In the genomic region with DNA sequence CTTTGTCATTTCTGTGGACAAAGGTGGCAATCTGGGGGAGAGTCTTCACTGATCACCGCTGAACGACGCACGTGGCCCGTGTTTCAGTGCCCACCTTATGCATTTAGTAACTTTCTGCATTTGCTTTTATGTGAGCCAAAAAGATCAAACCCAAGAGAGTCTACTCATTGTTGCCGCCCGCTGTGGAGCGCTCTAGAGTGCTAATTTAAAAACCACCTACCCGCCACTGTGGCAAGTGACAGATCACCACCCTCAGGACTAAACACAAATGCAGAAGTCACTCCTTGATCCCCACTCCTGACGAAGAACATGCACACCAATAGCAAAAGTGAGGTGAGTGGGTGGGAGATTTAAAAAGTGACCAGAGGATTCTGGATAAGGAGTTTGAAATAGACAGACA, we compare ENCODE assay signal across 28 mouse cellular contexts.
"Had no signal": no experiment of that assay in that cellular context is flagged by ENCODE, and none has a peak within 500 bp of the region (broad histone marks: within the 10 kb centered on the region; RNA-seq: fewer than 3 reads in every experiment).

No protein-coding gene starts in this region.

- DNase-seq: cerebellum, adult 2 months; cerebellum, adult 8-10 months; cerebellum, adult 9-10 months; cerebellum, adult 9-11 months; cerebellum, postnatal 10 days; cerebellum, postnatal 14 days; cerebellum, postnatal 25 days; cerebellum, postnatal 36 days; embryo, embryonic 11 days; forebrain, postnatal 0 days; gastrocnemius, adult 2 months; gastrocnemius, postnatal 10 days; gastrocnemius, postnatal 14 days; gastrocnemius, postnatal 25 days; gastrocnemius, postnatal 36 days; heart, adult 18-20 months; heart, adult 2 months had no signal

- H3K4me1 ChIP-seq: embryonic facial prominence, embryonic 12.5 days; embryonic facial prominence, embryonic 13.5 days; embryonic facial prominence, embryonic 15.5 days; forebrain, embryonic 12.5 days; forebrain, embryonic 13.5 days; forebrain, embryonic 15.5 days had no signal

- ATAC-seq: forebrain, embryonic 13.5 days; forebrain, embryonic 14.5 days; forebrain, embryonic 15.5 days; forebrain, embryonic 16.5 days; forebrain, postnatal 0 days had no signal

- H3K27ac ChIP-seq: embryonic facial prominence, embryonic 10.5 days; embryonic facial prominence, embryonic 12.5 days; embryonic facial prominence, embryonic 13.5 days; embryonic facial prominence, embryonic 15.5 days; forebrain, embryonic 12.5 days; forebrain, embryonic 13.5 days; forebrain, embryonic 15.5 days; gastrocnemius, adult 2 months; heart, adult 2 months had no signal

- H3K4me2 ChIP-seq: embryonic facial prominence, embryonic 12.5 days; embryonic facial prominence, embryonic 13.5 days; embryonic facial prominence, embryonic 15.5 days; forebrain, embryonic 12.5 days; forebrain, embryonic 13.5 days; forebrain, embryonic 15.5 days had no signal

- H3K9ac ChIP-seq: embryonic facial prominence, embryonic 12.5 days; embryonic facial prominence, embryonic 13.5 days; embryonic facial prominence, embryonic 15.5 days; forebrain, embryonic 12.5 days; forebrain, embryonic 13.5 days; forebrain, embryonic 15.5 days; forebrain, postnatal 0 days had no signal

- H3K36me3 ChIP-seq: embryonic facial prominence, embryonic 15.5 days had no signal

- H3K9me3 ChIP-seq: embryonic facial prominence, embryonic 10.5 days; embryonic facial prominence, embryonic 12.5 days; embryonic facial prominence, embryonic 15.5 days; forebrain, embryonic 10.5 days; forebrain, embryonic 12.5 days; forebrain, embryonic 13.5 days; forebrain, embryonic 15.5 days had no signal

- H3K4me3 ChIP-seq: embryonic facial prominence, embryonic 10.5 days; embryonic facial prominence, embryonic 12.5 days; embryonic facial prominence, embryonic 13.5 days; embryonic facial prominence, embryonic 15.5 days; erythroblast, embryonic 14.5 days; forebrain, embryonic 10.5 days; forebrain, embryonic 12.5 days; forebrain, embryonic 13.5 days; forebrain, embryonic 15.5 days; gastrocnemius, adult 2 months; heart, adult 2 months had no signal

- H3K27me3 ChIP-seq: embryonic facial prominence, embryonic 12.5 days; embryonic facial prominence, embryonic 13.5 days; embryonic facial prominence, embryonic 15.5 days; forebrain, embryonic 12.5 days; forebrain, embryonic 13.5 days; forebrain, embryonic 15.5 days had no signal
